ENCODE assay signal across 8 mouse cellular contexts in the genomic region with DNA sequence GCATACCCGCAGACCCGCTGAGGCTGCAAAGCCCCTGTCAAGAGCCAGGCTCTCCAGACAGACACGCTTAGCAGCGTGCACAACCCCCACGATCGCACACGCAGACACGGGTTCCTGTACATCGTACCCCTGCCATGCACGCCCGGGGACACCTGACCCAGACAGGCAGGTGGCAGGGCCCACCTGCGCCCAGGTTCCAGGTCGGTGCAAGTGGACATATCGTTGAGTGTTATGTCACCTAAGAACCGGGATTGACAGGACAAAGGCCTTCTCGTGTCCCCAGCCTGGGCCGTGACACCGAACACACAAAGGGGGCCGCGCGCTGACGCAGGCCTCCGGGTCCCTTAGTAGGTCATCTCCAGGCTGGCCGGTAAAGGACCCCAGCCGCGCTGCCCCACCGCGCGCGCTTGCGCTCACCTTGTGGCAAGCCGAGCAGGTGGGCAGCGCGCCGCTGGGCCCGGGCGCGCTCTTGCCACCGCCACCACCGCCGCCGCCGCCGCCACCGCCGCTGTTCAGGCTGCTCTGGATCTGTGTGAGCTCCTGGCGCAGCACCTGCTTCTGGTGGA. TPM values are rescaled to one million over a fixed set of nuclear protein-coding genes. Genes with fewer than 3 reads are reported as not detected.
DNase-seq lines count a peak whose midpoint lies in the region; ATAC-seq lines count a peak whose summit lies in the region.

No protein-coding gene starts in this region.

- H3K4me1 ChIP-seq in lung, embryonic 15.5 days = peaks cover 52% of the 10 kb centered on the region
- peaks cover 54% of the 10 kb centered on the region for H3K4me1 ChIP-seq in hindbrain, embryonic 12.5 days
- H3K4me1 ChIP-seq in midbrain, embryonic 14.5 days (ENCODE audit: control insufficient read depth, insufficient read depth, low read length) = peaks cover 61% of the 10 kb centered on the region

- 6% methylated on average over 47 of the region's 47 CpGs for WGBS in lung, embryonic 15.5 days
- 13% methylated on average over 47 of the region's 47 CpGs for WGBS in hindbrain, embryonic 12.5 days
- WGBS in midbrain, embryonic 14.5 days = 9% methylated on average over 47 of the region's 47 CpGs

- no peak for ATAC-seq in lung, embryonic 15.5 days (ENCODE audit: borderline replicate concordance, extremely low read depth, low FRiP score, low TSS enrichment)
- no peak for ATAC-seq in hindbrain, embryonic 12.5 days (ENCODE audit: low FRiP score)
- ATAC-seq in midbrain, embryonic 14.5 days (ENCODE audit: low FRiP score, low TSS enrichment) = no peak

- H3K36me3 ChIP-seq in lung, embryonic 15.5 days = no peaks in the 10 kb centered on the region
- H3K36me3 ChIP-seq in hindbrain, embryonic 12.5 days = peaks cover 2% of the 10 kb centered on the region; the same call in 1 of the 2 replicates
- no peaks in the 10 kb centered on the region for H3K36me3 ChIP-seq in midbrain, embryonic 14.5 days (ENCODE audit: control insufficient read depth, insufficient read depth, low read length)

- peak overlapping the region; percentile 54 for H3K9ac ChIP-seq in lung, embryonic 15.5 days
- peak overlapping the region; percentile 90 for H3K9ac ChIP-seq in hindbrain, embryonic 12.5 days
- H3K9ac ChIP-seq in midbrain, embryonic 14.5 days (replicated peaks; ENCODE audit: low read length) = peak overlapping the region; percentile 71

- H3K9me3 ChIP-seq in lung, embryonic 15.5 days = no peaks in the 10 kb centered on the region
- H3K9me3 ChIP-seq in hindbrain, embryonic 12.5 days (replicated peaks) = no peaks in the 10 kb centered on the region
- no peaks in the 10 kb centered on the region for H3K9me3 ChIP-seq in midbrain, embryonic 14.5 days (ENCODE audit: control insufficient read depth, low read length)

- peak overlapping the region; percentile 60 for H3K4me3 ChIP-seq in lung, embryonic 15.5 days
- peak overlapping the region; percentile 94 for H3K4me3 ChIP-seq in hindbrain, embryonic 12.5 days
- H3K4me3 ChIP-seq in midbrain, embryonic 14.5 days (replicated peaks; ENCODE audit: low read depth, low read length) = peak overlapping the region; percentile 86

- no peaks in the 10 kb centered on the region for H3K27me3 ChIP-seq in lung, embryonic 15.5 days
- H3K27me3 ChIP-seq in hindbrain, embryonic 12.5 days = no peaks in the 10 kb centered on the region
- no peaks in the 10 kb centered on the region for H3K27me3 ChIP-seq in midbrain, embryonic 14.5 days (ENCODE audit: control insufficient read depth, insufficient read depth, low read length)

- peak overlapping the region; percentile 20; the same call in 1 of the 2 replicates for H3K27ac ChIP-seq in lung, embryonic 15.5 days
- peak overlapping the region; percentile 73 for H3K27ac ChIP-seq in hindbrain, embryonic 12.5 days
- H3K27ac ChIP-seq in midbrain, embryonic 14.5 days (replicated peaks; ENCODE audit: low read depth, low read length) = peak overlapping the region; percentile 77

- H3K4me2 ChIP-seq in lung, embryonic 15.5 days = peak overlapping the region; percentile 88
- peak overlapping the region; percentile 99 for H3K4me2 ChIP-seq in hindbrain, embryonic 12.5 days (replicated peaks)
- peak overlapping the region; percentile 99 for H3K4me2 ChIP-seq in midbrain, embryonic 14.5 days (ENCODE audit: low read length)

- DNase-seq in adrenal gland, postnatal 10 days = peak; percentile 42
- DNase-seq in adrenal gland, adult 8-10 months = no peak
- no peak for DNase-seq in lung, postnatal 14 days
- peak; percentile 53 for DNase-seq in midbrain, embryonic 14.5 days
- DNase-seq in spleen, postnatal 14 days (ENCODE audit: low spot score in 2 of 2) = no peak
- no peak for DNase-seq in frontal cortex, postnatal 10 days (ENCODE audit: low spot score in 2 of 2)

RNA-seq across cellular contexts. Expression of a gene that starts 1.3 kb away (rescaled TPM):
- 10 to 100 TPM; 38.0 to 47.6 TPM for total RNA-seq in adrenal gland, postnatal 10 days (2021)
- total RNA-seq in adrenal gland, adult 8-10 months (2022) = 10 to 100 TPM; 38.8 to 62.5 (median 51.0) TPM
- 13.5 and 14.2 TPM in 2 replicates for polyA plus RNA-seq in lung, embryonic 15.5 days (2015; fragmentation: Nextera tagmentation; extraction: Ambion mirVana)
- polyA plus RNA-seq in hindbrain, embryonic 12.5 days (2016; fragmentation: Nextera tagmentation; extraction: Ambion mirVana) = 26.5 and 27.6 TPM in 2 replicates
- 39.0 and 43.4 TPM in 2 replicates for polyA plus RNA-seq in midbrain, embryonic 14.5 days (2014; fragmentation: Nextera tagmentation; extraction: Ambion mirVana)

Comparison
In these comparisons a context has a peak if more than half of its experiments do, and no peak if none do; other contexts are left out.
1. DNase-seq: peak in adrenal gland, postnatal 10 days (single experiment) and midbrain, embryonic 14.5 days (single experiment); none in adrenal gland, adult 8-10 months (single experiment), lung, postnatal 14 days (single experiment), spleen, postnatal 14 days (0 of 2) and frontal cortex, postnatal 10 days (0 of 2).
2. H3K27ac ChIP-seq: peak in every context shown above with its lines; median percentile 77 in midbrain, embryonic 14.5 days; 73 in hindbrain, embryonic 12.5 days; 20 in lung, embryonic 15.5 days.
3. Peak in every context shown above with its lines, with median percentiles within 50 percentile points of each other: H3K4me2 ChIP-seq, H3K4me3 ChIP-seq and H3K9ac ChIP-seq.